Mouse (Mus musculus) ovary, adult 18-20 months (tissue): Measurements from ENCODE around the gene Cd244a.

Experiments
- DNase-seq: peaks from one replicate; pipeline ENCODE4 v3.0.0; 2022; ENCODE audit warnings: low spot score, mixed read lengths

Cd244a gene

DNA sequence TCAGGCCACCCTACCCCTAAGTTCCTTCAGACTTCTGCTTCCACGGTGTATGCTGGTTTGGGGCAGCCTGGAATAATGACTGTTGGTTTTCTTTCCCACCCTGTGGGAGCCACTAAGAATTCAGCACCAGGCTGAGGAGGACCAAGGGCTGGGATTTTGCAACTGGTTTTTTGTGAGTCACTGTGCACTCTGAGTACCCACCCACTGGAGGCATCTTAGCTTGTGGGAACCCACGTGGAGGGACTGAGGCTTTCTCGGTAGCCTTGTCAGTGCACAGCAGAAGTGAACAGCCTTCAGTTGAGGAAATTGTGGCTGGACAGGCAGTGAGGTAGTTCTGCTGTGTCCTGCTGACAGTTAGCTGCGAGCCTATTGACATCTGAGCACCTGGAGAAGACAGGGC, at the start of gene Cd244a:
Gene Cd244a (plus strand): TSS at position 296 of the 400 bp plus-strand sequence.
- DNase-seq, result no peak

DNA sequence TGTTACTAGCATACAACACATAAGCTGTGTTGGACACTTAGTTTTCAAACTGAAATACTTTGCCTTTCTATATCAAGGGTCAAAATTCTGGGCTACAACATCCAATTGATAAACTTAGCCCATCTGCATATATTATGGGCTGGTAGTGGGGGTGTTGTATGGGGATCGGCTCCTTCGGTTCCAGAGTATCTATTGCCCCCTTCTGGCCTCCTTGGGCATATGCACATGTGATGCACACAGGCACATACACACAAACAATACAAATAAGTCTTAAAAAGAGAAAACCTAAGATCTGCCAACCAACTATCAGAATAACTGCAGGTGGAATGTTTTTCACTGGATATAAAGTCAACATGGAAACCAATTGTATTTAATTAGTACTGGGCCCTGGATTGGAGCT, 45.8 kb upstream of the Cd244a start:
- no peak for DNase-seq

DNA sequence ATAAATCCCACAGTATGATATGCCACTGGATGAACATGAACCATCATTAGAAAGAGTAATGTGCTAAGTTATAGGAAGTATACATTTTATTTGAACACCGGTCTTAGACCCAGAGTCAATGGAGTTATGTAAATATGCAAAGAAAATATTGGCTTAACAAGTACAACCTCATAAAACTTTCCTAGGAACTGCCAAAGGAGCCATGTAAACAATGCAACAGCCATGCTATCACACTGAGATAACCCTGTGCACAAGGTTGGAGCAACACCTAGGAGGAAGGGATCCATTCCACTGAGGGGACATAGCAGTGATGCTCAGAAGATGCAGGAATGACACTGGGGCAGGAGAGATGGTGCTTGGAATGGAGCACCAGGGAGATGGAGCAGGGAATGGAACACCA, 45.2 kb upstream of the Cd244a start:
- no peak for DNase-seq

DNA sequence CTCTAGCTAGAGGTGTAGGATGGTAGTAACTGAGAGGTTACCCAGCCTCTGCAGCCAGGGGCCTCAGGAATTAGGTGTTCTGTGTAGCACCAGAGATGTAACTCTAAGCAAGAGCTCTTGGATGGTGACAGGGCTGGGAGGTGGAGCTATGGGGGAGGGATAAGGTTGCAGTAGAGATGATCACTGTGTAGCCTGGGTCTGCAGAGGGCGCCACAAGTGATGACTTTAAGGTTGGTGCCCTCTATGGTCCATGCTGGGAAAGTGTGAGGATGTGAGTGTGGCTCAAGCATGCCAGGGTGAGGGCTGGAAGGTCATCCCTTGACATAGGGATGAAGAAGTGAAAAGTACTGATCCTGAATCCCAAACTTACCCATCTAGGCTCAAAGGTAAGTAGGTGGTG, 44.0 kb upstream of the Cd244a start:
- no peak for DNase-seq

DNA sequence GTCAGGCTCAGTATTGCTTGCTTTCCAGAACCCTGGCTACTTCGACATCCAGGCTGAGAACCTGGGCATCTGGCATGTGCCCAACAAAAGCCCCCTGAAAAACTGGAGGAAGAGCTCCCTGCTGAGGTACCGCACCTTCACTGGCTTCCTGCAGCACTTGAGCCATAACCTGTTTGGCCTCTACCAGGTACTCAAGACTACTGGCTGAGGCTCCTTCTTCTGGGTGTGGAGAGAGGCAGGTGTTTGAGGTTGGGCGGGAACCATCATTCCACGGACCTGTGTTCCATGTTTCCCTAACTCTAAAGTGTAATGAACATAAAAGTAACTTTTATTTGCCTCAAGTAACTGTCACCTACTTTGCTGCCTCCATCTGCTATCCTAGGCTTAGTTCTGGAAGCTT, 43.4 kb upstream of the Cd244a start:
- DNase-seq, result no peak

DNA sequence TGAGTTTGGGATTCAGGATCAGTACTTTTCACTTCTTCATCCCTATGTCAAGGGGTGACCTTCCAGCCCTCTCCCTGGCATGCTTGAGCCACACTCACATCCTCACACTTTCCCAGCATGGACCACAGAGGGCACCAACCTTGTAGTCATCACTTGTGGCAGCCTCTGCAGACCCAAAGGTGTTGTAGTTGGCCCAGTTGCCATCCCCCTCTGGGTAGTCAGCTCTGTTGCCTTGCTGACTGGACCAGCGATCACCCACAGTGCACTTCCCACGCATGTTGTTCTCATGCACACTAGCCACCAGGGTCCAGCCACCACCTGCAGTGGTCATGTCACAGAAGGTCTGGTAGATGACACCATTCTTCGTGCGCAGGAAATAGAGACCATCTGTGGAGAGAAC, 27.6 kb upstream of the Cd244a start:
- no peak for DNase-seq

DNA sequence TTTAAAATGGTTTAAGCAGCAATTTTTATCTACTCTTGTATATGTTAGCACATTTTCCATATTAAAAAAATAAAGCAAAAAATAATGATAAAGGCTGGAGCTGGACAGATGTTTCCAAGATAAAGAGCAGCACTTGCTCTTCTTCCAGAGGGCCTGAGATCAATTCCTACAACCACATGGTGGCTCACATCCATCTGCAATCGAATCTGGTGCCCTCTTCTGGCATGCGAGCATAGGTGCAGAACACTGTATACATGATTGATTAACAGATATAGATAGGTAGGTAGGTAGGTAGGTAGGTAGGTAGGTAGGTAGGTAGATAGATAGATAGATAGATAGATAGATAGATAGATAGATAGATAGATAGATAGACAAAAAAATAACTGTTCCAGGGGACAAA, 26.2 kb upstream of the Cd244a start:
- DNase-seq, result no peak

DNA sequence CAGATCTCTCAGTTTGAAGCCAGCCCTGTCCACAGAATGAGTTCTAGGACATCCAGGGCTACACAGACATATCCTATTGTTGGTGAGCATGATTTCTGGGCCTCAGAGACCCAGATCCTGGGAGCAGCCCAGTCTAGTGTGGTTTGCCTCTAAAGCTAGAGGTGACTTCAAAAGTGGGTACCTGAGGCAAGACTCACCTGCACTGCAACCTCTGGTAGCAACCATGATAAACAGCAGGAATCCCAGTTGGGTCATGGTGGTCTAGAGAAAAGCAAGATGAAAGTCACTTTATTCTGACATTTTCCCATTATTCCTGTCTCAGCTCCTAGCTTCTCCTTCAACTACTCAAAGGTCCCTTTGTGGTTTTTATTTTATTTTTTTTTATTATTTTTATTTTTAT, 24.4 kb upstream of the Cd244a start:
- DNase-seq, result no peak

DNA sequence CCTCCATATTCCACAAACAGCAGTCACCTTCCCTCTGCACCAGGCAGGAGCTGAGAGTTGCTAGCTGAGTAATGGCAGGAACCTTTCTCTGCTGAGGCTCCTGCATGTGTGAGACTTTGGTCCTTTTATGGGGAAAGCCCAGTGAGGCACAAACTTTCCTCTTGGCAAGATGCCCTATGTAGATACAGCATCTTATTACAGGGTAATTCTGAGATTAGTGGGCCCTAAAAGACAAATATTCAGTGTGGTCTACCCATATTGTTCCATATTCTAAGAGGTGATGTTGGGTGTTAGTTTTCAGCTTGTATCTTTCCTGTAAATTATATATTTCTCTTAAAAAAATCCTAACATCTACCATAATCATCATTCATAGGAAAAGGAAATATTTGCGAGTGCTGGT, 23.8 kb upstream of the Cd244a start, which contains the start of gene Itln1:
Gene Itln1 (minus strand): TSS at position 101 of the 400 bp plus-strand sequence.
- DNase-seq, result no peak

DNA sequence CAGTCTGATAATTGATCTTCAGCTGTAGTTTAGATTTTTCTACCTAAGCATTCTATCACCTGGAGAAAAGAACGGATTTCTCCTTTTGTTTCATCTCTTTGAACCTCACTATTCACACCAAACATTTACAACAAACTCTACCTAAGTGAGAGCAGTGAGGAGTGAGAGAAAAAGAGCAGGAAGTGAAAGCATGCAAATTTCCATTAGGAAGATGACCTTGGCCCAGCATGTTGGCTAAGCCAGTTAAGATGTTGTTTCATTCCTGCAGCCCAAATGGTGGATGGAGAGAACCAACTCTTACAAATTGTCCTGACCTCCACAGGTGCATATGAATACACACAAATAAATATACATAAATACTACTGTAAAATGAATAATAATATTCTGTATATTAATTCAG, 18.3 kb upstream of the Cd244a start:
- no peak for DNase-seq

DNA sequence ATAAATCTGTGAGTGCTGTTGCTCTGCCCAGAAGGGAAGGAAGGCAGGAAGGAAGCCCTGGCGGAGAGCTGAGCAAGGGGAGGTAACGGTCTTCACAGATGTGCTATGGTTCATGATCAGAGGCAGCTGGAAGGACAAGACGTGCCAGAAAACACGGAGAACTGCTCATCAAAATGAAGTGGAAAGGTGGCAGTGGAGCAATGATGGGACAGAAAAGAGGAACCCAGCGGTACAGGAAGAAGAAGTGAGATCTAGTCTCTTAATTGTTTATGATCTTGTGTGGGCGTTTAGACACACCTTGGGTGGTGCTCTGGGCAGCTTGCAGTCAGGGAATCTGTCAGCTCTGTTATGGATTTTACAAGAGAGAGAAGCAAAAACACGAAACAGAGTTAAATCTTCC, 7.7 kb upstream of the Cd244a start:
- DNase-seq, result no peak

DNA sequence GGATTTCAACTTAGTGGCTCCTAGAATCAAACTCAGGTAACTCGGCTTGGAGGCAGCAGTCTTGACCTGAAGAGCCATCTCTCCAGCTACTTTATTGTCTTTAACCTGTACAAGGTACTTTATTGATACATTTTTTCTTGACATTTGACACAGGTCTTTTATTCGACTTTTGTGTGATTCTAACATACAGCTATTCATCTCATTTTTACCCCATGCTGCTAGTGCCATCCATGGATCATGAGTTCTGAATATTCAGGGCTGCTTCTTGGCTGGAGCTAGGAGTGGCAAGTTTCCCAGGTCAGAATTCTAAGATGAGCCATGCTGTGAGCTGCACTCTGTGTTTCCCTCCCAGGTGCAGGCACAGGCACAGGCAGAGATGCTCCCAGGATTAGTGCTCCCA, 6.8 kb upstream of the Cd244a start:
- DNase-seq, result no peak

DNA sequence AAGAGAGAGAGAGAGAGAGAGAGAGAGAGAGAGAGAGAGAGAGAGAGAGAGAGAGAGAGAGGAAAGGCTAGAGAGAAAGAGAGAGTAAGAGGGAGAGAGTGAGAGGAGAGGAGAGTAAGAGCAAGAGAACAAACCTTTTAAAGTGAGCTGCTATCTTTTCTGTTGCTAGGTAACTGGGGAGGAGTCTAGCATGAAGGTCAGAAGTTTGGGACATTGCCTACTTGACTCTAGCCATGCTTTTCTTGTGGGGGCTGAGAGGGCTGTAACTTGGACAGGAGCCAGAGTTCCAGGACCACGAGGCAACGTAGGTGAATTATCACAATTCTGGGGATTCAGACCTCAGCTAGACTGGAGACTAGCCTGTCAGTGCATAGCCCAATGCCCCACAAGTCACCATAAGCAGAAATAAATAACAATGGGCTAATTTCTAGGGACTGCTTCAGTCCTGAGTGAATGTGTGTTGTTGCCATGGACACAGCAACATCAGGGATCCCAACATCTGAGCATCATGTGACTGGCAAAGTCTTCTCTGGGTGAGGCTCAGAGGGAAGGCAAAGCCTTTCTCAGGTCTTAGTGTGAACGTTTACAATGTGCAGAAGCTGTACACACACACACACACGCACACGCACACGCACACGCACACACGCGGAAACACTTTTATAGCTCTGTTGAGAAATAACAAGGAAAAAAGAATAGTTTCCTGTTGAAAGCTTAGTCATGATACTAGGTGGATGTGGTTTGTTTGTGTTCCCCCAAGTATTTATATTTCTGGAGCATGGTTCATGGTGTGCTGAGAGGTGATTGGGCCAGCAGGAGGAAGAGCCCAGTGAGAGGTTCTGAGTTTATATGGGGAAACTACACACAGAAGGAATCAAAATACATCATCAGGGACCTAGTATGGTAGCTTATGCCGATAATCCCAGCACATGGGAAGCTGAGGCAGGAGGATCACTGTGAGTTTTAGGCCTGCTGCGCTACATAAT, 5.3 kb upstream of the Cd244a start:
- DNase-seq, result no peak

DNA sequence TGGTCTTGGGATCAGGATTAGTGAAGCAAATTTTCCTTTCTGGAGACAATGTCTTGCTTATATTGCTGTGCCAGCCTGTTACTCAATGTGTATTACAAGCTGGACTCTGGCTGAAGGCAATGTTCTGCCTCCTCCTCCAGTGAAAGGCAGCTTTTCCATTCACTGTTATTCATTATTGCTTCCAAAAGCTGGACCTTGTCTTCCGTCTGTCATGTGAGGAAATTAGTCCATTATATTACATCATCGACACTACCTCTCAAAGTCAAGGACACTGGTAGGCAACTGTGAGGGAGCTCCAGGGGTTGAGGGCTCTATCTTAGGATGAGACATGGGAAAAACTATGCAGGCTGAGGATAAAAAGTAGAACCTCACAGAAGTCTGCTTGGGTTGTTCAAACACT, 2.6 kb upstream of the Cd244a start:
- no peak for DNase-seq

DNA sequence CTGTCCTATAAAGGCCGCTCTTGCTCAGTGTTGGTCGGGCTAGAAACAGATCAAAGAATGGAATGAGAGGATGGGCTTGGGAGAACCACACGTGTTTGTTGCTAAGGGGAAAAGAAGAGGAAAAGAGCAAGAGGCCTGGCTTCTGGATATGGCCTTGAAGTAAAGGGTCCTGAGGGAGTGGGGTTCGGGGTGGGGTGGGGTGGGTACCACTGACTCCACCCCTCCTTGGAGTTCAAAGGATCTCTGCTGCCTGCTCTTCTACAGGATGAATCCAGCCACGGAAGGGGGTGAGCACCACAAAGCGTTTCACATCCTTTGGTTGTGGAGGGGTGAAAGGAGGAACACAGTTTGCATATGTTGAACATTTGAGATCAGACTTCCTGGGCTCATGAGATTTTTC, 586 bp upstream of the Cd244a start:
- no peak for DNase-seq

DNA sequence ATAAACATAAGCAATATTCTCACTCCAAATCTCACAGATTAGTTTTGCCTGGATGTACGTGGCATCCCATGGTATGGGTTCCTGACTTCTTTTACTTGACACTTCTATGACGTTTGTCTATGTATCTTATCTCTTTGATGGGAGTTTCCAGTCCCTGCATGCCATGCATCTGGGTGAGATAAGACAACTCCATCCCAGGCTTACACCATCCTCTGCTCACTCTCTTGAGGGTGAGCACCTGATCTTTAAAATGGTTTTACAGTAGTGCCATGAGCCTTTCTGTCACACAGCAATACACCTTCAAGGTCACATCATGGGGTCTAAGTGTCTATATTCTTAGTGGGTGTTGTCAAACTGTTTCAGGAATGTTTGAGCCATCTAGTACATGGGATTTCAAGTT, 1.3 kb downstream of the Cd244a start:
- no peak for DNase-seq

DNA sequence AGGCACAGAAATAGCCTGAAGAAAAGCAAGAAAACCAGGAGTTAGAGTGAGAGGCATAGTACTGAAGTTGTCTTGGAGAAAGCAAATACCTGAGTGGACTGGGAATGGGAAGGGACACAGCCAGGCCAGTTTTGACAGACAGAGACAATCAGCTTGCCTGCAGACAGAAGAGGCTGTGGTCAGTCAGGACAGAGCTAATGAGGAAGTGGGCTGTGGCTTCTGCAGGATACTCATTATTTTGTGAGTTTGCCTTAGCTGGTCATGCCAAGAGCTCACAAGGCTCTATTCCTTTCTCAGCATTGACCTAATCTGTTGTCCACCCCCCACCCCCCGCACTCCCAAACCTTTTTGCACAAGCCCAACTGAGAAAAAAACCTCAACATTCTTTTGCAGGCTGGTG, 2.2 kb downstream of the Cd244a start:
- no peak for DNase-seq

DNA sequence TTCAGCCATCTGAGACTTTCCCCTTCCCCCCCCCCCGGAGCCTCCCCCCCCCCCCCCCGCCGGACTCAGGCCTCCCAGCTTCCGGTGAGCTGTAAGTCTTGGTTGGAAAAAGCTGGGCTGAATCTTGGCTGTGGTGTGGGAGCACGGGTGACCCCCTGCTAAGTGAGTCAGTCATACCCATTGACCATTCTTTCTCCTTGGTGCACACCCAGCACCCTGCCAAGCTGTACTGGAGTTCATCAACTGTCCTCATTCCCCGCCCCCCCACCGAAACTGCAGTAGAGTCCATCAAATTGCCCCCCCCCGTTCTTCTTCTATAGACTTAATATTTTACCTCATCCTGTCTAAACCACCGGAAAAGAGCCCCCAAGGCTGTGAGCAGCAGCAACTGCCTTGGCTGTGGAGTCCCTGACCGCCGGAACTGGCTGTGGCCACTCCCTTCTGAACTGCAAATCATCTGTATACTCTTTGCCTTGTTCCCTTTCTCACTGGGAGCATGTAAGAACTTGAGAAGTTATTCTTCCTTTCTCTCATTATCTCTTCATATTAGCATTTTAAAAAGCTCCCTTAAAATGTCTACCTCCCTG, 2.7 kb downstream of the Cd244a start:
- DNase-seq, result no peak

DNA sequence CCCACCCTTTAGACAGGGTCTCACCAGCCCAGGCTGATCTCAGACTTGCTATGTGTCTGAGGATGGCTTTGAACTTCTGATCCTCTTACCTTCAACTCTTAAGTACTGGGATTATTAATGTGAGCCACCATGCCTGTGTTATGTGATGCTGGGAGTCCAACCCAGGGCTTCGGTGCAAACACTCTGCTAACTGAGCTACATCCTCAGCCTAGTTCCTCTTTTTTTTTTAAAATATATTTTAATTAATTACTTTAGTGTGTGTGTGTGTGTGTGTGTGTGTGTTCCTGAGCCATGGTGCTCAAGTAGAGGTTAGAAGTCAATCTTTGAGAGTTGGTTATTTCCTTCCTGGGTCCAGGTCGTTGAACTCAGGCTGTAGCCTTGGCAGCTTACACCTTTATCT, 4.0 kb downstream of the Cd244a start:
- no peak for DNase-seq

DNA sequence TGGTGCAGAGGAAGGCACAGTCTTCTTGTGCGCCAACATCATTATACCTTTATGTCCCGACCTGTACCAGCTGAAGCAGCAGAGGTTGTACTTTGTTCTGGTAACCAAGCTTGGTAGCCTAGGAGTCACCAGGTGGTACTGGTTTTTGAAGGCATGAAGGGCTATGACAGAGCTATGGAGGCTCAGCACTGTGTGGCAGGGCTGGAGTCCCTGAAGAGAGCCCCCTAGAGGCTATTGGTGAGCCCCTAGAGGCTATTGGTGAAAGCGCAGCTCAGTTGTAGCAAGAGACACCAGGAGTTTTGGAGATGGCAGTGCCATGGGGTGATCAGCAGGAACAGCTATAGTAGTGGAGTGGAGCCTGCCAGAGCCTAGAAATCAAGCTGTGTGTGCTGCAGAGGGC, 5.3 kb downstream of the Cd244a start:
- no peak for DNase-seq

DNA sequence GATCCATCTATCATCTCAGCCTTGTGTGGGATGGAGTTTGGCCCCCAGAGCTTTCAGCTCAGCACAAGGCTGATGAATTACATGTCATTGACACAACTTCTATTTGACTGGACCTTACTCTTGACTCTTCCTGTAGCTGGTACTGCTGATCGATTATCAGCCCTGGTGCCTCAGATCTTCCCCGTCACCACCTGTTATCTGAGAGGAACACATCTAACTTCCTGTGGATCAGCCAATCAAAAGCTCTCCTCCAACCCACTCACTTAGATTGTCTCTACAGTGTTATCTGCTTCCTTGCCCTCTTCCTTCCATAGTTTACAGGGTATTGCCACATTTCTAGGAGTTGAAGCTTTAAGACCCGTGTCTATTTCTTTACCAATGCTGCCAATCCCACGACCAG, 6.9 kb downstream of the Cd244a start:
- DNase-seq, result no peak

DNA sequence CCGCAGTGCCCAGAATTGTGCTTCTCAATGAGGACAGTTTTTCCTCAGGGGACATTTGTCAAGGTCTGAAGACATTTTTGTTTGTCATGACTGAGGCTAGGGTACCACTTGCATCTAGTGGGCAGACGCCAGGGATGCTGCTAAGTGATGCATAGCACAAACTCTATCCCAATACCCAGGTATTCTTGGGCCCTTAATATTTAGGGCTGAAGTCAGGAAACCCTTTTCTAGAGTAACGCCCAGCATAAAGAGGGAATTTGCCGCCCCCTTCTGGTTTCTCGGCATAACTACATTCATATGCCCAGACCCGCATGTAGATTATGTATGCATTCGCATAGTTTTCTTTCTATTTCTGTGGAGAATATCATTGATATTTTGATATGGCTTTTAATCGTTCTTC, 7.8 kb downstream of the Cd244a start:
- DNase-seq, result peak; percentile 10

DNA sequence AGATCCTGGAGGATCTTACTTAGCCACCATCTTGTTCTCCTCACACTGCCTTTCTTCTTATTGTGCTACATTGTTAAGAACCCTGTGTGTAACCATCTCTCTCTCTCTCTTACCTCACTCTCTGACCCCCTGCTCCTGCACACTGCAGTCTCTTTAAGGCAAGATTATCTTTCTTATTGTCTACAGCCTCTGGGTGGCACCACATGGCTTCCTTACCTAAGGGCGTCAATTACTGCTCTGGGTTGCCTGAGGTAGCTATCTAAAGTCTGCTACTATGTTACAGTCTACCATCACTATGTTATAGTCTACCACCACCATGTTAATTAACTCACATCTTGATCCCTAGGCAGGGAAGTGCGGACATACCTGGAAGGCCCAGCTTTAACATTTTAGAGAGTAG, 9.4 kb downstream of the Cd244a start:
- DNase-seq, result no peak

DNA sequence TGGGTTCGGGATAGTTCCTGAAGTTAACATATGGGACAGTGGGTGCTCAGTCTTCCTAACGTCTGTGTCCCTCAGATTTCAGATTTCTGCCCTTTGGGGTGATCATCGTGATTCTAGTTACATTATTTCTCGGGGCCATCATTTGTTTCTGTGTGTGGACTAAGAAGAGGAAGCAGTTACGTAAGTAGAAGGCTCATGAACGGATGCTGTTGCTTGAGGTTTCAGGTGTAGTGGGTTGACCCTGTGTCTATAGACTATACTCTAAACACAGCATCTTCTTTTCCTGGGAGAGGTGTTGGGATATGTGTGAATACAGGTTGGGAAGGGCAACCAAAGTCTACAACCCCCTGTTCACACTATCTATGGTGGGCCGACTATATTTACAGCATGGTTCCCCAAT, 18.2 kb downstream of the Cd244a start:
- no peak for DNase-seq
